Mouse (Mus musculus) frontal cortex, postnatal 14 days (tissue): ENCODE data around the gene Tmem191c.
"Not testable (repeated sequence)": the region's sequence is repeated elsewhere in the genome, so short reads cannot be mapped to it uniquely, and the experiment has no call there.

Source experiments
- DNase-seq, 2 experiments: peaks; one replicate each; pipeline ENCODE4 v3.0.0; 2022; ENCODE audit warnings: low spot score in 2 of 2

Tmem191c gene

DNA sequence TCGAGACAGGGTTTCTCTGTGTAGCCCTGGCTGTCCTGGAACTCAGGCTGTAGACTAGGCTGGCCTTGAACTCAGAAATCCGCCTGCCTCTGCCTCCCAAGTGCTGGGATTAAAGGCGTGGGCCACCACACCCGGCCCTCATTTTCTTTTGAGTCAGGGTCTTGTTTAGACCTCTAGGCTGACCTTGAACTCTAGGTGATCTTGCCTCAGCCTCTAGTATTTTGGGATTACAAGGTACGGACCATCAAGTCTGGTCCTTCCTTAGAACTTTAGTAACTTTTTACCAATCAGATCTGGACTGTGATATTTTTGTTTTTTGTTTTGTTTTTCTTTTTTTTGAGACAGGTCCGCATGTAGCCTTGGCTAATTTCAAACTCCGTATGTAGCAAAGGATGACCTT, at the start of gene Tmem191c:
Gene Tmem191c (plus strand): TSS at position 357 of the 400 bp plus-strand sequence.
- no peak for DNase-seq

DNA sequence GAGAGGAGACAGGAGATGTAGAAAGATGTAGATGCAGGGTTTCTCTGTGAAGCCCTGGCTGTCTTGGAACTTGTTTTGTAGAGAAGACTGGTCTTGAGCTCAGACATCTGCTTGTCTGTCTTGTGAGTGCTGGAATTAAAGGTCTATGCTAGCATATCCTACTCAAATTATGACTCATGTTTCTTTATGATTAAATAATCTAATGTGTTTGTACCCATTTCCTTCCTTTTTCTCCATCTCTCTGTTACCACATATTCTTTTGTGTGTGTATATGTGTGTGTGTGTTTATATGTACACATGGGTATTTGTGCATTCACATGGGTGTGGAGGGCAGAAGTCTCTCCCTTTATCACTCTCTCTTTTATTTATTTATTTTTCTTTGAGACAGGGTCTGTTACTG, 49.4 kb upstream of the Tmem191c start:
- no peak for DNase-seq

DNA sequence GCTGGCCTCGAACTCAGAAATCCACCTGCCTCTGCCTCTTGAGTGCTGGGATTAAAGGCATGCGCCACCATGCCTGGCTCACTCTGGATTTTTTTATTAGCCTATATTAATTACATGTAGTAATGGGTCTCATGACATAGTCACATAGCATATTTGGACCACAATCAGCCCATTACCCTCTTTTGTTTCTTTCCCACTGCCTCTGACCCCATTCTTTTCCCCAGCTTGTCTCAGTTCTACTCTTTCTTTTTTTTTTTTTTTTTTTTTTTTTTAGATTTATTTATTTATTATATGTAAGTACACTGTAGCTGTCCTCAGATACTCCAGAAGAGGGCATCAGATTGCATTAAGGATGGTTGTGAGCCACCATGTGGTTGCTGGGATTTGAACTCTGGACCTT, 44.4 kb upstream of the Tmem191c start:
- not testable (repeated sequence) for DNase-seq

DNA sequence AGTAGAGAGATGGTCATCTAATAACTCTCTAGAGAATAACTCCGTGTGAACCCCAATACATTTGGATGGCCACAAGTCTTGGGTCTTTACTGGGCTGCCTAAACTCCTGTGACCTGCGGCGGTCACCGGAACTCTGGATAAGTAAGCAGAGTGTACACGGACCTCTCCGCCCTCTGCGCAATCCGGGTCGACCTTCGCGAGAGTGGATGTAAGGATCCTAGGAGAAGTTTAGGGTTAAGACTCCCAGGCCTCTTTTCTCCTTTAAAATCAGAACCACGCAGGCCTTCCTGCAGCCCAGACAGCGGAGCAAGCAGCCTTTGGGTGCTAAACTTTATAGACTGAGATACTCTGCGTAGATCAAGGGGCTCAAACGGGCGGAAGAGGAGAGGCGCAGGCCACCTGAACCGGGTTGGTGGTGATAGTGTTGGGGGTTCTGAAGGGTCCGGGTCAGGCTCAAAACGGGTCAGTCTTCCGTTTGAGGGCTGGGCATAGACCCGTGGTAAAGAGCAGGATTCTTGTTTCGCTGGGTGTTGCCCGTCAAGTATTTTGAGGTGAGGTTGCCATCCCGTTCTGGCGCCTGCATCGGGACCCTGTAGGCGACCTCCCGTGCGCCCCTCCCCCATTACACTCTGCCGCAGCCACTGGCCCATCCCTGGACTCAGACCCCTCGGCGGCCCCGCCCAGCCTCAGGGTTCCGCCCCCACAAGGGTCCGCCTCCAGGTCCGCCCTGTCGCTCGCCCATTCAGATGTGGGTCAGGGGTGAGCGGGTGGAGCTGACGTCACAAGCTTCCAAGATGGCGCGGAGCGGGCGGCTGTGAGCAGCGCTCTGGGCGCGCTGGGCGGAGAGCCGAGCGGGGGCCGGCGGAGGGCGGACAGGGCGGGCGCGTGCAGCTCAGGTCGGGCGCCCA, 42.8 kb upstream of the Tmem191c start, which contains the start of gene Hic2:
Gene Hic2 (plus strand): TSS at position 779 of the 908 bp plus-strand sequence.
- DNase-seq, result peak; percentile 85 to 87

DNA sequence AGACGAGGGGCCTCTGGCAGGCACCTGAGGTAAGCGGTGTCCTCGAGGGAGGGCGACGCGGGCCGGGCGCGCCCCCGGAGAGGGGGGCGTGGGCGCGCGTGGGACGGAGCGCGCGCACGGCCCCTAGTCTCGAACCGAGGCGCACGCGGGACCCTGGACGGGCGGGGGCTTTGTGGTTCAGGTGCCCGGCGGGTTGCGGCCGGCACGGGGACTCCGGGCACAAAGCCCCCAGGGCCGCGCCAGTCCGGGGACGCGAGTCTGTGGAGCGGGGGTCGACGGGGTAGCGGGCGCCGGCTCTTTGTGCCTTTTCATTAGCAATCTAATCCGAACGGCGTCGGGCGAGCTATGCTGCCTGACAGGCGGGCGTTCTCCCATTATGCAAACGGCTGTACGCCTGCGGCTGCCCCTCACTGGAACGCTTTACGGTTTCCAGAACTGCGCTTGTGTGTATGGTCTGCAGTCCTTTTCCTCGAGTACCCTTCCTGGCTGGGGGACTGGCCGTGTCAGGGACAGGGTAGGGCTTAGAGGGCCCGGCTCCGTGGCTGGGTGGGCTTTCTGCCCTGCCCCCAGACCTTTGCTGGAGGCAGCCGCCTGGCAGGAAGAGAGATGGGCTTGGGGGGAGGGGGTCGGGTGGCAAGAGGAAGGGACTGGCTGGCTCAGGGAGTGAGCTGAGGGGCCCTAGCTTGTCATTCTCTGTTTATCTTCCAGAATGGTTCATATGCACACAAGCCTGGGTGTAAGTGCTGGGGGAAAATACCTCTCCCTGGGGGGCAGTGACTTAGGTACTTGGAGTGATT, 42.0 kb upstream of the Tmem191c start:
- peak in 1 of 2 experiments; percentile 31 for DNase-seq

DNA sequence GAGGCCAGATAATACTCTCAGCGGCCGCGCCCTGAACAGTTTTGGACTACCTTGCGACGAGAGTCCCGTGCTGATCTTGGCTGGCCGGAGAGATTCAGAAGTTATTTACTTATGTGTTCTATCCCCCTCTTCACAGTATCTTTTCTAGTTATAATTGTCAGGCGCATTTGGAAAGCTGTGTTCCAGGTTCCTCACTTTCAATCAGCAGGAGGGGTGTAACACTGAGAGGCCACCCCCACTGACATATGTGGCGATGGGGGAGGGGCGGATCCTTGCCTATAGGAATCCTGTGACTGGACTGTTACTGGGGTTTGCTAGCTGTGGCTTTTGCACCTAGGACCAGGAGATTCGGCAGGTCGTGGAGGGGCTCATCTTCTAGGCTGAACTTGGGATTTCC, 41.4 kb upstream of the Tmem191c start:
- DNase-seq, result peak; percentile 25 to 27

DNA sequence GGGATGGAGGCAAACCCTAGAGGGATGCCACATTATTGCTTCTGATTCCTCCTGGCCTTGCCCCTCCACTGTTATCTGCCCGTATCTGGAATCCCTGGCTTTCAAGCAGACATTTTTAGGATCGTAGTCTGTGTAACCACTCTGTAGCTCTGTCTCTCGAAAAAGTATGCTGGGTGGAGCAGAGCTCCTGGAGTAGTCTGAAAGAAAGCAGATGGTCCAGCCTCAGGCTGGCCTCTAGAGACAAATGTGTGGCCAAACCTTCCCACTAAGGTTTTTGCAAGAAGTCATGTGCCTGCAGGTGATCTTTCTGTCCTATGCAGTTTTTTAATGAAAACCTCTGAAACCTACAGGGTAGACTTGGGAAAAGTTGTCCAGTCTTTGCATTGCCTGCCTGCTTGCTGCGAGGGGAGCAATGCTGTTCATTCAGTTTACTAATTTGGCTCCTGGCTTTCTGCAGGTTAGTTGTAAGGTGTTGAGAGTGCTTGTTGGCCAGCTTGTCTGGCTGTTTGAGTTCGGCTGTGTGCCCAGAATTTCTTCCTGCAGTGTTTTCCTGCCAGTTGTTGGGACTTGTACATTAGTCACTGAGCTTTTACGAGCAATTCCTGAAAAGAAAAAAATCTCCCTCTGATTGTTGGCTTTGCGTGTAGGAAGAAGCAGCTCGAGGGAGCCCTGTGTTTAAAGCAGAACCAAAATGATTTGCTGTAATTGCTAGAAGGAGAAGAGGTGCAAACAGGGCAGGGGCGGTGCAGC, 40.8 kb upstream of the Tmem191c start:
- no peak for DNase-seq

DNA sequence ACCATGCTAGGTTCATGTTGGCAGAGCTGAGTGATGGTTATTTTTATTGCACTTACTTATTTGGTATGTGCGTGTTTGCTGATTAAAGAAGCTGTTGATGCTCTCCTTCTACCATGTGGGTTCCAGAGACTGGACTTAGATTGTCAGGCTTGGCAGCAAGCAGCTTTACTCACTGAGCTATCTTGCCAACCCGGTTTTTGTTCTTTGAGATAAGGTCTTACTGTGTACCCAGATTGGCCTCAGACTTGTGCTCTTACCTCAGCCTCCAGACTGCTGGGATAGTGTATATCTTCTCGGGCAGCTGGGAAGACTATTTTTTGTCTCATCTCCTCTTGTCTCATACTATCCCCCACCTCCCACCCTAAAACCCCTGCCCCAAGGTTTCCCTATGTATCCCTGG, 38.2 kb upstream of the Tmem191c start:
- no peak for DNase-seq

DNA sequence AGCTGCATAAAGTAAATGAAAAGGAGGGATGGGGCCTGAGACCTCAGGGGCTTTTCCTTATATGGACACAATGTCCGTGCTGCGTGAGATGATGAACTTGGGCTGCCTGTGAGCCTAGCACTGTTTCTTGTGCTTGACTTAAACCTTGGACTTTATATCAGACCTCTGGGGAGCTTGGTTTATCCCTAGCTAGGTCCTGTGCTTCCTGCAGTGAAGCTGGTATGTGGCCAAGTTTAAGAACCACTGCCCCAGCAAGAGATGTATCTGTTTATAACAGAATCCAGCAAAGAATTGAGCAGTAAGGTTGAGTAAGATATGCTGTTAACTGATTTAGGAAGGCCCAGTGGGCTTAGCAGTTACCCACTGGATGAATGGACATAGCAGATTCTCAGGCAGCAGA, 36.5 kb upstream of the Tmem191c start:
- DNase-seq, result no peak

DNA sequence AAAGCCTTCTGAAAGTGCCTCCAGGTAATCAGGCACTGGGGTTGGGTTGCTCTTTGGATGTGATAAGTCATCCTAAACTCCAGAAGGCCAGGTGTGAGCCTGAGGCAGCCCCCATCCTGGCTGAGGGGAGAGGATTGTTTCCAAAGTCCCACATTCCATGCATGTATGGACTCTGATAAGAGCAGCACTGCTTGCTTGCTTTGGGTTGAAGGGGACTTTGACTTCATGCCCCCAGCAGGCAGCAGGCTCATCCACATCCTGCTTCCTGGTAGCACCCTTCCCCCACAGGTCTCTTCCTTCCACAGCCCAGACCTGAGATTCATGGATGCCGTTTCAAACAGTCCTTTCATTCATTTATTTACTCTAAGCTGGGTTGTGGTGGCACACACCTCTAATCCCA, 32.1 kb upstream of the Tmem191c start:
- no peak for DNase-seq

DNA sequence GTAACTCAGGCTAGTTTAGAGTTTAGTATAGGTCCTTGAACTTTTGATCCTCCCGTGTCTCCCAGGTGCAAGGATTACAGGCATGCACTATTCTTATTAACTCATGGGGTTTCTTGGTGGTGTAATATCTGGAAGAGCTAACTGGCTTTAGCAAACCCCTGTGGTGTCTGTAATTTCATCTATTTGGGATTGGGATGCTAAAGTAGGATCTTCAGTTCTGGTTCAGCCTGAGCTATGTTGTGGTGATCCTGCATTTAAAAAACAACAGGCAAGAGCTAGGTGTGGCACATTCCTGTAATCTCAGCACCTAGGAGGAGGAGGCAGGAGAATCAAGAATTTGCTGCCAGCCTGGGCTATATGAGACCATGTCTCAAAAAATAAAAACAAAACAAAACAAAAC, 30.9 kb upstream of the Tmem191c start:
- DNase-seq, result no peak

DNA sequence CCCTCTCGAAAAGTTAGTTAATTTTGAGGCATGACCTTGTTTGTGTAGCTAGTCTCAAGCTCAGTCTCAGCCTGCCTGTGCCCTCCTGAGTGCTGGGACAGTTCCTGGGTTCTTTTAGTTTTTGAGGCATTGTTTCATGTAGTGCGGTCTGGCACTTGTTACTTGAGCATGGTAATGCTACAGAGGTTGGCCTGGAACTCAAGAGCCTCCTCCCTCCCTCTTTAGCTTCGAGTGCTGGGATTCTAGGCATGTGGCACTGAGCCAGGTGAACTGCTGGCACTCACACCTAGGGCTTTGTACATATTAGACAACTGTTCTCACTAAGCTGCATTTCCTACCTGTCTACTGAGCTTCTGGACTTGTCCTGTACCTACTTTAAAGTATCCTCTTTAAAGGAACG, 28.1 kb upstream of the Tmem191c start:
- no peak for DNase-seq

DNA sequence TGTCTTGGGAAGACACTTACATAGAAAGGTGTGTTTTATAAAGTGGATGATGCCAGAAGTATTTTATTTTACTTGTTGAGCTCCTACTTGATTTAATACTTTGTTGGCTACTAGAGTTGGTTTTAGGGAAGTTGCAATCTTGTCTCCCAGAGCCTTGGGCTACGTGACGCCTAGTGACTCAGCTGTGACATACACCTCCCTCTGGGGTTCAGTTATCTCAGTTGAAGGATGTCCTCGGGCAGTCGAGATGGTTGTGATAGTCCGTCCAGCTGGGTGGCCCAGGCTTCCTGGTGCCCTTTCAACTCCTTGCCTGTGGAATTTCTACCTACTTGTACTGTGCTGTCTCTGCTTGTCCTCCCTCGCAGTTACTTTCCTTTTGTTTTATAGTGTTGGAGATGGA, 26.7 kb upstream of the Tmem191c start:
- DNase-seq, result no peak

DNA sequence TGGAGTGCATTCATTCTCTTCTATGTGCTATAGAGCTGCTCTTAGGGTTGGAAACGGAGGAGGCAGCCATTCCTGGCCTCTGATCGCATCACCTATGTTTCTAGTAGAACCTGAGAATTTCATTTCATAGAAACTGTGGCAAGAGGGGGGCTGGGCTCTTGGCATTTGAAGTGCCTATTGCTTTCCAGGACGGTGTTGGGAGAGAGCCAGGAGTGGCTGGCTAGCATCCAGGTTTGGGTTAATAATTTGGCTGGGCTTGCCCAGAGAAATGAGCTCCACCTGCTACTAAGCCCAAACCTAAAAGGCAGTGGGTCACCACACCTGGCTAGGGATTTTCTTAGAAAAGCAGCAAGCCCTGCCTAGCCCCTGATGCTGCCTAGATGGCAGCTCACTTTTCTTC, 24.3 kb upstream of the Tmem191c start:
- no peak for DNase-seq

DNA sequence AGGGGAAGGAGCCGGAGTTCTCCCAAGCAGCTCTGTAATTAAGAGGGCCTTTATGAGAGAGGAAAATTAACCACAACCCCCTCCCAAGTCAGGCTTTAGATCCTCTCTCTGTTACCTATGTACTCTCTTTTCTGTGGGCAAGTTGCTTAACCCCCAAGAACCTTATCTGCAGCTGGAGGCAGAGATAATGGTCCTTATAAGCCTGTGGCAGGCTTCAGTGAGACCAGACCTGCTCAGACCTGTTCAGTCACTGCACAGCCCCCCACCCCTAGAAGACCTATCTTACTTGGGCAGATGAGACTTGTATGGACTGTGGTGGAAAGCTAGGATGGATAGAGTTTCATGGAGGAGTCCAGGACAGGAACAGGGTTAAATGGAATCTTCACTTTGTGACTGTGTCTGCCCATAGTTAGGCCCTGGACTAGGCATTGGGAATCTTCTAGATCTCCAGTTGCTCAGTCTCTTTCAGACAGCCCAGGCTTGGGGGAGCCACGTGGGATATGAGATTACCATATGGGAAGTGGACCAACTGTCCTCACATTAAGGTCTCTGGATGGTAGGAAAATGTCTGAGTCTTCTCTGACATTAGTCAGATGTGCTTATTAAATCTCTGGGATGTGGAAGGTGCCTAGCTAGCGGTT, 23.7 kb upstream of the Tmem191c start:
- no peak for DNase-seq

DNA sequence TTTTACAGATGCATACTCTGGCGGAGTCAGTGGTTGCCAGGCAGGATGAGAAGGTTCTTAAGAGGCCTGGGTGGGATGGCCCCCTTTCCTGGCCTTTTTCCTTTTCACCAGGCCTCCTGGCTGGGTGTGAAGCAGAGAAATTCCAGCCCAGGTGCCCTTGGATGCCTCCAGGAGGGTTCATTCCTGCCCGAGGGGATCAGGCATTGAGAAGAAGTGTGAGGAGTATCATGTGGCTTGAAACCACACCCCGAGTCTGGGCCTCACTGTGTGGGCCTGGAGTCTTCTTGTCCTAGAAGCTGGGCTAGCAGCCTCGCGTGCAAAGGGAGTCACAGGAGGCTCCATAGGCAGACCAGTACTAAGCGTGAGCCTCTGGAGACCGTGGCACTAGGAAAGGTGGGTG, 23.0 kb upstream of the Tmem191c start:
- DNase-seq, result no peak

DNA sequence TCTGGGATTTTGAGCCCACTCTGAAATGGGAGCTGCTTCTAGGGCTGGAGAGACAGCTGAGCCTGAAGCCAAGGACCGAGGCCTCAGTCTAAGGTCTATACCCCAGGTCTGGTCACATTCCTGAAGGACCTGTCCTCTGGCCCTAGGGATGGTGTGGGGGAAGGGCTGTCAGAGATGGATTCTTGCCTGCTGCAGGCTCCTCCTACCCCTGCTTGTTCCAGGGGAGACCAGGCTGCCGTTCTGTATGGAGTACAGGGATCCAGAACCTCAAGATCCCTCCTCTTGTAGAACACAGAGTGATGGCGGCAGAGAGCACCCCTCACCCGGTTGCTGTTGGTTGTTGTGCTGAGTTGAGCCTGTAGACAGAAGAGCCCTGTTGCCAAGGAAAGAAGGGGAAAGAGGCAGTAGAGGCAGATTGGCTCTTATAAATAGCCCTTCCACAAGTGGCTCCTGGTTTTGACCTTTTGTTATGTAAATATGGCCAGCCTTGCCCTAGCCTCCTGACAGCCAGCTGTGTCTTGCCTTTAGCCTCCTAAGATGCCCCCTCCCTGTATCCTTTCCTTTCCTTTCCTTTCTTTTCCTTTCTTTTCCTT, 21.8 kb upstream of the Tmem191c start:
- DNase-seq, result no peak

DNA sequence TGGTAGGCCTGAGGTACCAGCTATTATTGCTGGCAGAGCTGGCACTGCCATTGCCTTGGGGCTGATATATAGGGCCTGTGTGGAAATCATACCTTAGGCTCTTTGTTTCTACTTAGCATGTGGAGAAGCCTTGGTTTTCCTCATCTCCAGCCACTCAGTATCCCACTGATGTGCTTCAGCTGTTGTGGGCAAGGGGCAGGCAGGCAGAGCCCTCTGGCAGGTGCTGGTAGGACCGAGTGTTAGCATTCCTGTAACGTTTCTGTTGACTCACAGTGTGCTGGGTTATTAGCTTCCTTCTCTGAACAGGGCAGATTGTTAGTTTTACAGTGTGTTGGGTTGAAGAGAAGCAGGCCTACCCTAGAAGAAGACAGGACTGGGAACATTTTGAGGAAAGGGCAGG, 20.6 kb upstream of the Tmem191c start:
- DNase-seq, result no peak

DNA sequence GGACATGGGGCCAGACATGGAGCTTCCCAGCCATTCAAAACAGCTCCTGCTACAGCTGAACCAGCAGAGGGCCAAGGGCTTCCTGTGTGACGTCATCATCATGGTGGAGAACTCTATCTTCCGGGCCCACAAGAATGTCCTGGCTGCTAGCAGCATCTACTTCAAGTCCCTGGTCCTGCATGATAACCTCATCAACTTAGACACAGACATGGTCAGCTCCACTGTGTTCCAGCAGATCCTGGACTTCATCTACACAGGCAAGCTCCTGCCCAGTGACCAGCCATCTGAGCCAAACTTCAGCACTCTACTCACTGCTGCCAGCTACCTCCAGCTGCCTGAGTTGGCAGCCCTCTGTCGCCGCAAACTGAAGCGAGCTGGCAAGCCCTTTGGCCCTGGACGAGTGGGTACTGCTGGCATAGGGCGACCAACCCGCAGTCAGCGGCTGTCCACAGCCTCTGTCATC, 18.5 kb upstream of the Tmem191c start:
- no peak for DNase-seq

DNA sequence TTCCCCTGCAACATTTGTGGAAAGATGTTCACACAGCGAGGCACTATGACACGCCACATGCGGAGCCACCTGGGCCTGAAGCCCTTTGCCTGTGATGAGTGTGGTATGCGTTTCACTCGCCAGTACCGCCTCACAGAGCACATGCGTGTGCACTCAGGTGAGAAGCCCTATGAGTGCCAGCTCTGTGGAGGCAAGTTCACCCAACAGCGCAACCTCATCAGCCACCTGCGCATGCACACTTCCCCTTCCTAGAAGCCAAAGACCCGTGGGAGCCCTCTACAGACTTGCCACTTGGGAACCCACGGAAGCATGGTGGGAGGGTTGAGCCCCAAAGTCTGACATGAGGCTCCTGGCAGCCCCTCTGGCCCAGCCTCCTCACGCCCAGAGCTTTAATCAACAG, 17.0 kb upstream of the Tmem191c start:
- no peak for DNase-seq

DNA sequence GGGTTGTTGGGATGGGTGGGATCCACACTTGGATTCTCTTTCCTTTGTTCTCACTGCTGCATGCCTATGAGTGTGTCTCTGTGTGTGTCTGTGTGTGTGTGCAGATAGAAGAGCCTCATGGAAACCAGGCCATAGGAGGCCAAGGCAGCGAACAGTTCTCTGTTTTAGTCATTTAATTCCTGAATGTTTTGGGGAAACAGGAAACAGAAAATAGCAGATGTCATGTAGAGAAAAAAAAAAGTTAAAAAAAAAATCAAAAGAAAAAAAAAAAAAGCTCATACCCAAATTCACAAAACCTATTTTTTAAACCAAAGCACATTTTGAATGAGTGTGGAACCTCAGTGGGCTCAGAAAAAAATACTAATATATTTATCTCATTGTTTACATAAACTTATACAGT, 14.5 kb upstream of the Tmem191c start:
- no peak for DNase-seq
